Mouse (Mus musculus) megakaryocyte, embryonic 14.5 days (primary cell): ENCODE measurements at regions not wholly inside any gene's neighbourhood (a gene's known extent, or its start where the extent isn't known, plus 50 kb on each side); places are given as distances from the start of the nearest gene placed in this dataset.

ENCODE experiments used
- FLI1 ChIP-seq: IDR thresholded peaks from 2 replicates; pipeline ENCODE4 v1.6.1; 2012; ENCODE audit warnings: low read length, inconsistent platforms, mixed read lengths
- GATA1 ChIP-seq: IDR thresholded peaks from 3 replicates; pipeline ENCODE4 v1.6.1; 2012; ENCODE audit warnings: mixed read lengths, low read length, inconsistent platforms, borderline replicate concordance

GRCm38 (mm10) chr10:43742085-43743054 is 159.2 kb downstream of the Qrsl1 start:
- no peak for TF ChIP-seq GATA1
- TF ChIP-seq FLI1: no peak
